In genomic region chr2:165812889-165813288, GRCm38 (mm10) we compare ENCODE assay signal across 1 mouse cellular context.
A peak's percentile ranks its signal among the peaks of the same experiment; 100 is the strongest.
TF ChIP-seq lines count a peak whose summit lies in the region.

No protein-coding gene starts in this region.

TF ChIP-seq in CH12.LX, 34 proteins besides CTCF, POLR2A, EP300 and RAD21 (continued from another document):
- TF ChIP-seq MEF2A (IDR thresholded peaks at IDR 0.05; ENCODE audit: borderline replicate concordance, low read depth, low read length) (peak; percentile 71), MAFK (IDR thresholded peaks at IDR 0.05; ENCODE audit: insufficient replicate concordance, low read length) (no peak), JUND (conservative IDR thresholded peaks at IDR 0.05; ENCODE audit: low read depth, low read length) (no peak), JUN (IDR thresholded peaks at IDR 0.05; ENCODE audit: insufficient read depth, low read depth, low read length) (no peak), MAZ (IDR thresholded peaks at IDR 0.05; ENCODE audit: low read depth, low read length) (0 out of 2 replicates have a peak, but pooled peaks have one; percentile 39), KAT2A (IDR thresholded peaks at IDR 0.05; ENCODE audit: insufficient replicate concordance, low read length) (no peak), PAX5 (IDR thresholded peaks at IDR 0.05; ENCODE audit: low read length) (no peak), RCOR1 (conservative IDR thresholded peaks at IDR 0.05; ENCODE audit: low read depth, low read length) (no peak), ZKSCAN1 (IDR thresholded peaks at IDR 0.05; ENCODE audit: borderline replicate concordance, low read depth, low read length) (no peak), UBTF (IDR thresholded peaks at IDR 0.05; ENCODE audit: low read depth, low read length) (no peak), NELFE (IDR thresholded peaks at IDR 0.05; ENCODE audit: low read depth, low read length) (no peak), ELF1 (IDR thresholded peaks at IDR 0.05; ENCODE audit: low read depth, low read length) (no peak), MAX (IDR thresholded peaks at IDR 0.05; ENCODE audit: low read length) (no peak), E2F4 (IDR thresholded peaks at IDR 0.05; ENCODE audit: insufficient replicate concordance, low read depth, low read length) (no peak), ZNF384 (IDR thresholded peaks at IDR 0.05; ENCODE audit: low read depth, low read length) (no peak), POLR2AphosphoS2 (IDR thresholded peaks at IDR 0.05; ENCODE audit: low read depth, low read length) (no peak), NRF1 (IDR thresholded peaks at IDR 0.05; ENCODE audit: low read depth, low read length) (no peak), BHLHE40 (IDR thresholded peaks at IDR 0.05; ENCODE audit: low read depth, low read length) (peak; percentile 82)
